Mouse (Mus musculus) adrenal gland, postnatal 4 days (tissue): Measurements from ENCODE around the gene Srpk2. TPM values are rescaled to one million over a fixed set of nuclear protein-coding genes. Genes with fewer than 3 reads are reported as not detected.

Source experiments
- total RNA-seq, 2 experiments: library from RNA; stranded (reverse); gene quantifications; 2 replicates each; pipeline ENCODE4 v1.2.3; 2021

Srpk2 gene
- total RNA-seq, 2 experiments from 2014 or later, result 66.8 to 71.4 TPM

Other genes with a start within 250 kb of the Srpk2 start
- gene Pus7, start 99.1 kb upstream of the Srpk2 start, total RNA-seq, result 10 to 100 TPM; 26.2 to 28.0 TPM
- 10 to 100 TPM; 24.6 to 24.7 TPM for gene Rint1, start 103.1 kb upstream of the Srpk2 start, total RNA-seq
- gene Tomm7, start 159.5 kb upstream of the Srpk2 start, total RNA-seq, result 10 to 100 TPM; 87.8 to 91.7 TPM